Mouse (Mus musculus) left cerebral cortex, postnatal 10 days (tissue): ENCODE measurements around the gene Dis3l2. TPM values are rescaled to one million over a fixed set of nuclear protein-coding genes. Genes with fewer than 3 reads are reported as not detected.

Experiments used
- total RNA-seq, 2 experiments: library from RNA; stranded (reverse); gene quantifications; 2 replicates each; pipeline ENCODE4 v1.2.3; 2021

Gene Dis3l2
- total RNA-seq, 2 experiments from 2014 or later = 29.7 to 30.2 TPM

Other genes with a start within 250 kb of the Dis3l2 start
- gene Ptma, start 177.1 kb upstream of the Dis3l2 start, total RNA-seq = 100 to 1,000 TPM; 438 to 477 TPM
- 10 to 100 TPM; 62.6 to 67.4 TPM for gene Pde6d, start 121.2 kb upstream of the Dis3l2 start, total RNA-seq
- gene Cops7b, start 120.9 kb upstream of the Dis3l2 start, total RNA-seq = 10 to 100 TPM; 27.5 to 30.6 TPM
- 10 to 100 TPM; 12.5 to 17.0 TPM for gene Nppc, start 33.2 kb upstream of the Dis3l2 start, total RNA-seq